Mouse (Mus musculus): ENCODE measurements around the gene Hax1. TPM values are rescaled to one million over a fixed set of nuclear protein-coding genes. Genes with fewer than 3 reads are reported as not detected.

Hax1 gene
- polyA plus RNA-seq (2015; fragmentation: Nextera tagmentation; extraction: Ambion mirVana): 82.6 and 89.5 TPM in 2 replicates

GRCm38 (mm10) chr3:89998612-89999054, at the start of gene Hax1:
Gene Hax1, minus strand, starts transcription at chr3:89998780.
- H3K36me3 ChIP-seq (ENCODE audit: control insufficient read depth, insufficient read depth): peaks cover 29% of the 10 kb centered on the region
- ATAC-seq (replicated peaks; ENCODE audit: extremely low read depth, insufficient read depth, low FRiP score): peak; percentile 95
- H3K27me3 ChIP-seq (ENCODE audit: control insufficient read depth, insufficient read depth, low read length): no peaks in the 10 kb centered on the region
- H3K27ac ChIP-seq (ENCODE audit: low read length): peak within 1 kb of the TSS; percentile 87
- under 1% methylated on average over 26 of the region's 26 CpGs for WGBS
- peak within 1 kb of the TSS; percentile 68 for H3K4me3 ChIP-seq (ENCODE audit: low read length)
- no peaks in the 10 kb centered on the region for H3K9me3 ChIP-seq (replicated peaks; ENCODE audit: control insufficient read depth, low read length)
- peak within 1 kb of the TSS; percentile 84 for H3K4me2 ChIP-seq (ENCODE audit: low read depth, low read length)
- peaks cover 6% of the 10 kb centered on the region for H3K4me1 ChIP-seq (ENCODE audit: control insufficient read depth, insufficient read depth, low read length)
- H3K9ac ChIP-seq (ENCODE audit: low read length): peak within 1 kb of the TSS; percentile 79

GRCm38 (mm10) chr3:90036263-90036662, 37.7 kb upstream of the Hax1 start:
- H3K27me3 ChIP-seq (ENCODE audit: control insufficient read depth, insufficient read depth, low read length): no peaks in the 10 kb centered on the region
- H3K9me3 ChIP-seq (replicated peaks; ENCODE audit: control insufficient read depth, low read length): no peaks in the 10 kb centered on the region
- 97% methylated on average over 1 of the region's 1 CpGs for WGBS
- no peak overlapping the region for H3K27ac ChIP-seq (ENCODE audit: low read length)
- H3K36me3 ChIP-seq (ENCODE audit: control insufficient read depth, insufficient read depth): peaks cover 46% of the 10 kb centered on the region
- H3K9ac ChIP-seq (ENCODE audit: low read length): no peak overlapping the region
- no peaks in the 10 kb centered on the region for H3K4me1 ChIP-seq (ENCODE audit: control insufficient read depth, insufficient read depth, low read length)
- H3K4me2 ChIP-seq (ENCODE audit: low read depth, low read length): no peak overlapping the region
- ATAC-seq (replicated peaks; ENCODE audit: extremely low read depth, insufficient read depth, low FRiP score): no peak
- no peak overlapping the region for H3K4me3 ChIP-seq (ENCODE audit: low read length)

GRCm38 (mm10) chr3:90034653-90035052, 36.1 kb upstream of the Hax1 start:
- H3K9me3 ChIP-seq (replicated peaks; ENCODE audit: control insufficient read depth, low read length): no peaks in the 10 kb centered on the region
- peaks cover 50% of the 10 kb centered on the region for H3K36me3 ChIP-seq (ENCODE audit: control insufficient read depth, insufficient read depth)
- H3K27me3 ChIP-seq (ENCODE audit: control insufficient read depth, insufficient read depth, low read length): no peaks in the 10 kb centered on the region
- no peak overlapping the region for H3K4me3 ChIP-seq (ENCODE audit: low read length)
- ATAC-seq (replicated peaks; ENCODE audit: extremely low read depth, insufficient read depth, low FRiP score): no peak
- no peak overlapping the region for H3K27ac ChIP-seq (ENCODE audit: low read length)
- no peak overlapping the region for H3K4me2 ChIP-seq (ENCODE audit: low read depth, low read length)
- H3K9ac ChIP-seq (ENCODE audit: low read length): no peak overlapping the region
- H3K4me1 ChIP-seq (ENCODE audit: control insufficient read depth, insufficient read depth, low read length): no peaks in the 10 kb centered on the region
- WGBS: 91% methylated on average over 2 of the region's 2 CpGs

DNA sequence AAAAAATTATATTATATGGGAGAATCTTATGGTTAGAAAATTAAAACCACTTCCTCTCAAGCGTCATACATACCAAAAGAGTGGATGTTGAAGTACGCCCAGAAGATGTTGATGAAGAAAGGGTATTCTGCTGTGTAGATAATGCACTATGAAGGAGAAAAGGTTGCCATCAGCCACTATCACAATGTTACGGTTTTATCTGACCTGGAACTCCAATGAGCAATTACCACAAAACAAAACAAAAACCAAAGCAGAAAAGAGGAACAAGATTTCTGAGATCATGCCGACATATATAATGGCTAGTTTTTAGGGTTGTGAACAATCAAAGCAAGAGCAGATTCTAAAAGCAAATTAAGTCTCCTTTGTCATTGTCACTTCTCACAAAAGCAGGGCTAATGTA, 18.0 kb upstream of the Hax1 start:
- no peak overlapping the region for H3K4me2 ChIP-seq (ENCODE audit: low read depth, low read length)
- no peak overlapping the region for H3K4me3 ChIP-seq (ENCODE audit: low read length)
- H3K9ac ChIP-seq (ENCODE audit: low read length): no peak overlapping the region
- H3K9me3 ChIP-seq (replicated peaks; ENCODE audit: control insufficient read depth, low read length): no peaks in the 10 kb centered on the region
- H3K27me3 ChIP-seq (ENCODE audit: control insufficient read depth, insufficient read depth, low read length): no peaks in the 10 kb centered on the region
- ATAC-seq (replicated peaks; ENCODE audit: extremely low read depth, insufficient read depth, low FRiP score): no peak
- no peaks in the 10 kb centered on the region for H3K4me1 ChIP-seq (ENCODE audit: control insufficient read depth, insufficient read depth, low read length)
- 89% methylated on average over 4 of the region's 4 CpGs for WGBS
- H3K36me3 ChIP-seq (ENCODE audit: control insufficient read depth, insufficient read depth): peaks cover 78% of the 10 kb centered on the region
- no peak overlapping the region for H3K27ac ChIP-seq (ENCODE audit: low read length)

DNA sequence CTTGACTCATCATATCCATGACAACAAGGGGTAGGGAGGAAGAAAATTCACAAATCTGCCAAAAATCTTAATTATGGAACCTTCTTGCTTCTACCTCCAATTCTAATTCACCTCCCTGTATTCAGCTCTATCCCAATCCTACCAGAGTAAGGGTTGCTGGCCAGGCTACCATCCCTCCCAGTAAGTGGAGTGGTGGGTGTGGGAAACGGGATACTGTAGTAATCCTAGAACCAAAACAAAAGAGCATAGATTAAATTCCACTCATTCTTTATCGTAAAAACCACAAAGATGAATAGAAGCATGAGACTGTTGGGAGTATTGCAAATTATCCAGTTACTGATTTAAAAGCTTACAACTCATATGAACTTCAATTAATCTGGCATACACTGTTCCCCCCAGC, 11.7 kb upstream of the Hax1 start:
- no peak for ATAC-seq (replicated peaks; ENCODE audit: extremely low read depth, insufficient read depth, low FRiP score)
- WGBS: 66% methylated on average over 2 of the region's 2 CpGs
- no peak overlapping the region for H3K4me2 ChIP-seq (ENCODE audit: low read depth, low read length)
- no peaks in the 10 kb centered on the region for H3K27me3 ChIP-seq (ENCODE audit: control insufficient read depth, insufficient read depth, low read length)
- no peaks in the 10 kb centered on the region for H3K4me1 ChIP-seq (ENCODE audit: control insufficient read depth, insufficient read depth, low read length)
- no peak overlapping the region for H3K27ac ChIP-seq (ENCODE audit: low read length)
- H3K4me3 ChIP-seq (ENCODE audit: low read length): no peak overlapping the region
- H3K9ac ChIP-seq (ENCODE audit: low read length): no peak overlapping the region
- peaks cover 75% of the 10 kb centered on the region for H3K36me3 ChIP-seq (ENCODE audit: control insufficient read depth, insufficient read depth)
- no peaks in the 10 kb centered on the region for H3K9me3 ChIP-seq (replicated peaks; ENCODE audit: control insufficient read depth, low read length)

DNA sequence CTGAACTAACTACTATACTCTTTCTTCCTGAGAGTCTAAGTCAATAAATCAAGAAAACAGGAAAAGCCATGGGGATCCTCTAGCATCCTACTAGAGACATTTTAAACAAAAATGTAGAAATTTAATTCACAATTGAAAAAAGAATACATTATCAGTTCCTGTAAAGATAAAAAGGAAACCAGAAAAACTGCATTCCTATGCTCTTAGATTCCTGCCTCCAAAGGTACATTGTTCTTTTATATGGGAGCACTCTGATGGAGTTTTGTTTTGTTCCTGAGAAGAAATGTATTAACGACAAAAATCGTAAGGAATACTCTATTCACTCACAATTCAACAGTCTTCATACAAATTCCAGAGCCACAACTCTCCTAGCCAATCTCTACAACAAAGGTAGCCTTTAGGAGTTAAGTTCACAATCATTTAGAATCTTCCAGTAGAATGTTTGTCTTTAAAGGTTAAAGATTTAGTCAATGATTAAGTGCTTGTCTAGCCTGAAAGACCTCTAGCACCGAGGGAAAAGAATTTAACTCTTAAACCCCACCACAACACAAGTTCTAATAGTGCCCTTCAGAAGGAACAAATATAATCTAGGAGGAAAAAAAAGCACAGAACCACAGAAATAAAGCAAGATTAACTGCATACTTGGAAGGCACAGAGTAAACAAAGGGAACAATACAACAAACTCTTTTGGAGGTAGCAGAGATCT, 5.7 kb upstream of the Hax1 start:
- ATAC-seq (replicated peaks; ENCODE audit: extremely low read depth, insufficient read depth, low FRiP score): no peak
- 69% methylated on average over 3 of the region's 3 CpGs for WGBS
- Histone ChIP-seq H3K9me3 (replicated peaks; ENCODE audit: control insufficient read depth, low read length) (no peaks in the 10 kb centered on the region), H3K27ac (ENCODE audit: low read length) (no peak overlapping the region), H3K36me3 (ENCODE audit: control insufficient read depth, insufficient read depth) (peaks cover 43% of the 10 kb centered on the region), H3K27me3 (ENCODE audit: control insufficient read depth, insufficient read depth, low read length) (no peaks in the 10 kb centered on the region), H3K4me1 (ENCODE audit: control insufficient read depth, insufficient read depth, low read length) (peaks cover 4% of the 10 kb centered on the region), H3K4me2 (ENCODE audit: low read depth, low read length) (no peak overlapping the region), H3K9ac (ENCODE audit: low read length) (no peak overlapping the region), H3K4me3 (ENCODE audit: low read length) (no peak overlapping the region)

- peaks cover 24% of the 10 kb centered on the region for H3K36me3 ChIP-seq (ENCODE audit: control insufficient read depth, insufficient read depth)
- no peak overlapping the region for H3K27ac ChIP-seq (ENCODE audit: low read length)
- H3K4me1 ChIP-seq (ENCODE audit: control insufficient read depth, insufficient read depth, low read length): peaks cover 6% of the 10 kb centered on the region
- no peaks in the 10 kb centered on the region for H3K27me3 ChIP-seq (ENCODE audit: control insufficient read depth, insufficient read depth, low read length)
- no peak overlapping the region for H3K4me2 ChIP-seq (ENCODE audit: low read depth, low read length)
- no peaks in the 10 kb centered on the region for H3K9me3 ChIP-seq (replicated peaks; ENCODE audit: control insufficient read depth, low read length)
- H3K4me3 ChIP-seq (ENCODE audit: low read length): no peak overlapping the region
- no peak overlapping the region; the same call in 1 of the 2 replicates for H3K9ac ChIP-seq (ENCODE audit: low read length)
- 80% methylated on average over 4 of the region's 4 CpGs for WGBS
- ATAC-seq (replicated peaks; ENCODE audit: extremely low read depth, insufficient read depth, low FRiP score): no peak
These were observed 1.2 kb upstream of the Hax1 start for GRCm38 (mm10) chr3:89999830-90000229.

GRCm38 (mm10) chr3:89999090-89999489, 510 bp upstream of the Hax1 start:
- ATAC-seq (replicated peaks; ENCODE audit: extremely low read depth, insufficient read depth, low FRiP score): peak; percentile 26; the same call in 1 of the 2 replicates
- 21% methylated on average over 8 of the region's 8 CpGs for WGBS
- peak overlapping the region; percentile 79 for H3K9ac ChIP-seq (ENCODE audit: low read length)
- H3K4me1 ChIP-seq (ENCODE audit: control insufficient read depth, insufficient read depth, low read length): peaks cover 6% of the 10 kb centered on the region
- H3K4me2 ChIP-seq (ENCODE audit: low read depth, low read length): peak overlapping the region; percentile 72
- peaks cover 29% of the 10 kb centered on the region for H3K36me3 ChIP-seq (ENCODE audit: control insufficient read depth, insufficient read depth)
- peak overlapping the region; percentile 87 for H3K27ac ChIP-seq (ENCODE audit: low read length)
- no peaks in the 10 kb centered on the region for H3K9me3 ChIP-seq (replicated peaks; ENCODE audit: control insufficient read depth, low read length)
- H3K27me3 ChIP-seq (ENCODE audit: control insufficient read depth, insufficient read depth, low read length): no peaks in the 10 kb centered on the region
- peak overlapping the region; percentile 68 for H3K4me3 ChIP-seq (ENCODE audit: low read length)

DNA sequence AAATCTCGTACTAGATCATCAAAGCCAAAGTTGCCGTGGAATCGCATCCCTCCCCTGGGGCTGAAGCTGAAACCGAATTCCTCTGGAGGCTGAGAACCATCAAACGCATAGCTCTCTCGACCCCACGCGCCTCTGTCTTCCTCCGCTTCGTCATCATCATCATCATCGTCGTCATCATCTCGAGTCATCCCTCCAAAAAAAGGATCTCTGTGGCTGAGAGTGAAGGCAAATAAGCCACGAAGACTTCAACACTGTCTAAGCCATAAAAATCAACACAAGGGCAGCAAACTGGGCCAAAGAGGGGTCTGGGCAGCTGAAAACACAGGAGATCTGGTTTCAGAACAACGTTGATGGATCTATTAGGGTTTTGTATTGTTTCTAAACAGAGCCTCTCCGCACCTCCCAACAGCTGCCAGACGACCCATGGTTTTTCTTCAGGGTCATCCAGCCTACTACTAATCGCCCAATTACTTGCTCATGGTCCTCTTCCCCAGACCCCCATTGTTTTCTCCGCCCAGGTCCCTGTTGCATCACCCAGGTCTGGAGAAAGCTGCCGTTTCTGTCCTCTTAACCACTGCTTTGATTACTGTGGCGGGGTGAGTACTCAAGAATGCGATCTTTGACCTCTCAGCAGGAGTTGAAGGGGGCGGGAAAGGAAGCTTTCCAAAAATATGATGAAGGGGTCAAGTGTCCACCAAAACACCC, 637 bp downstream of the Hax1 start:
- 9% methylated on average over 20 of the region's 23 CpGs for WGBS
- Histone ChIP-seq H3K4me3 (ENCODE audit: low read length) (peak overlapping the region; percentile 68), H3K27ac (ENCODE audit: low read length) (peak overlapping the region; percentile 32), H3K9ac (ENCODE audit: low read length) (peak overlapping the region; percentile 78), H3K36me3 (ENCODE audit: control insufficient read depth, insufficient read depth) (peaks cover 26% of the 10 kb centered on the region), H3K27me3 (ENCODE audit: control insufficient read depth, insufficient read depth, low read length) (no peaks in the 10 kb centered on the region), H3K4me2 (ENCODE audit: low read depth, low read length) (peak overlapping the region; percentile 84), H3K4me1 (ENCODE audit: control insufficient read depth, insufficient read depth, low read length) (peaks cover 6% of the 10 kb centered on the region), H3K9me3 (replicated peaks; ENCODE audit: control insufficient read depth, low read length) (no peaks in the 10 kb centered on the region)
- peak; percentile 25 for ATAC-seq (replicated peaks; ENCODE audit: extremely low read depth, insufficient read depth, low FRiP score)
